Mouse (Mus musculus) testis, postnatal 14 days (tissue): Measurements from ENCODE around the gene Slc34a1.
A peak's percentile ranks its signal among the peaks of the same experiment; 100 is the strongest.

Experiments used
- DNase-seq: peaks from one replicate; pipeline ENCODE4 v3.0.0; 2021; ENCODE audit warnings: low spot score

The Slc34a1 gene

GRCm38 (mm10) chr13:55398088-55398487 lies at the start of gene Slc34a1:
Gene Slc34a1, plus strand, starts transcription at chr13:55398187.
- no peak for DNase-seq

GRCm38 (mm10) chr13:55361145-55361544 lies 36.8 kb upstream of the Slc34a1 start:
- DNase-seq: no peak

GRCm38 (mm10) chr13:55361974-55362452 lies 36.0 kb upstream of the Slc34a1 start:
- no peak for DNase-seq

- peak; percentile 97 for DNase-seq
These were observed 35.4 kb upstream of the Slc34a1 start, which contains the start of gene Lman2 for GRCm38 (mm10) chr13:55362453-55363060. Gene Lman2, minus strand, starts transcription at chr13:55362783.

GRCm38 (mm10) chr13:55368401-55368800 lies 29.6 kb upstream of the Slc34a1 start:
- DNase-seq: no peak

- DNase-seq: no peak
These were observed 28.4 kb upstream of the Slc34a1 start, which contains the start of gene Rgs14 for GRCm38 (mm10) chr13:55369531-55370114. Gene Rgs14, plus strand, starts transcription at chr13:55369732.

- no peak for DNase-seq
These were observed 27.8 kb upstream of the Slc34a1 start for GRCm38 (mm10) chr13:55370234-55370633.

- no peak for DNase-seq
These were observed 26.8 kb upstream of the Slc34a1 start for GRCm38 (mm10) chr13:55371007-55371681.

GRCm38 (mm10) chr13:55371740-55372139 lies 26.2 kb upstream of the Slc34a1 start:
- DNase-seq: no peak

GRCm38 (mm10) chr13:55374206-55374924 lies 23.6 kb upstream of the Slc34a1 start:
- DNase-seq: no peak

GRCm38 (mm10) chr13:55375877-55376276 lies 22.1 kb upstream of the Slc34a1 start:
- DNase-seq: peak; percentile 51

GRCm38 (mm10) chr13:55378907-55379580 lies 18.9 kb upstream of the Slc34a1 start:
- no peak for DNase-seq

- no peak for DNase-seq
These were observed 16.2 kb upstream of the Slc34a1 start for GRCm38 (mm10) chr13:55381790-55382189.

- DNase-seq: no peak
These were observed 7.3 kb upstream of the Slc34a1 start for GRCm38 (mm10) chr13:55390644-55391043.

- no peak for DNase-seq
These were observed 6.4 kb upstream of the Slc34a1 start for GRCm38 (mm10) chr13:55391626-55392029.

- no peak for DNase-seq
These were observed 5.1 kb upstream of the Slc34a1 start for GRCm38 (mm10) chr13:55392933-55393332.

GRCm38 (mm10) chr13:55399300-55400038 lies 1.5 kb downstream of the Slc34a1 start:
- no peak for DNase-seq

GRCm38 (mm10) chr13:55400039-55400346 lies 2.0 kb downstream of the Slc34a1 start:
- no peak for DNase-seq

- no peak for DNase-seq
These were observed 5.3 kb downstream of the Slc34a1 start for GRCm38 (mm10) chr13:55403266-55403665.

GRCm38 (mm10) chr13:55403935-55404852 lies 6.2 kb downstream of the Slc34a1 start:
- DNase-seq: no peak
